Mouse (Mus musculus) forebrain, embryonic 13.5 days (tissue): Measurements from ENCODE around the gene Mrpl54. TPM values are rescaled to one million over a fixed set of nuclear protein-coding genes. Genes with fewer than 3 reads are reported as not detected.

Experiments used
- ATAC-seq: fragments of 200-750 bp; cut with Nextera tagmentation; 2 replicates; pipeline ENCODE4 v1.8.0; 2017
- H3K27ac ChIP-seq: fragments of 300-500 bp; sonication (generic); 2 replicates; pipeline ENCODE4 v1.5.1; 2015; ENCODE audit warnings: inconsistent platforms, mild to moderate bottlenecking, moderate library complexity
- H3K27me3 ChIP-seq: fragments of 300-500 bp; sonication (generic); 2 replicates; pipeline ENCODE4 v1.6.1; 2015; ENCODE audit warnings: mild to moderate bottlenecking, inconsistent platforms
- H3K36me3 ChIP-seq: fragments of 300-500 bp; sonication (generic); 2 replicates; pipeline ENCODE4 v1.6.1; 2015; ENCODE audit warnings: mild to moderate bottlenecking, inconsistent platforms; ENCODE audit not compliant: poor library complexity, severe bottlenecking
- H3K4me1 ChIP-seq: fragments of 300-500 bp; sonication (generic); 2 replicates; pipeline ENCODE4 v1.6.1; 2015; ENCODE audit warnings: inconsistent platforms
- H3K4me2 ChIP-seq: fragments of 300-500 bp; sonication (generic); 2 replicates; pipeline ENCODE4 v1.6.1; 2015; ENCODE audit warnings: inconsistent platforms, mild to moderate bottlenecking, moderate library complexity
- H3K4me3 ChIP-seq: fragments of 300-500 bp; sonication (generic); 2 replicates; pipeline ENCODE4 v1.5.1; 2015; ENCODE audit warnings: mild to moderate bottlenecking, inconsistent platforms
- H3K9ac ChIP-seq: fragments of 300-500 bp; sonication (generic); 2 replicates; pipeline ENCODE4 v1.6.1; 2015; ENCODE audit warnings: mild to moderate bottlenecking, inconsistent platforms
- H3K9me3 ChIP-seq: fragments of 300-500 bp; sonication (generic); replicated peaks from 2 replicates; pipeline ENCODE4 v1.6.1; 2016; ENCODE audit warnings: inconsistent platforms
- WGBS: fragments of 180-500 bp; shearing (Covaris S2); methylation state at CpG from one replicate; pipeline ENCODE4 v1.1.7; 2015; 5-methylcytosine and 5-hydroxymethylcytosine counted together
- polyA plus RNA-seq: library from polyadenylated mRNA; unstranded; fragments of >200 nt; fragmentation: Nextera tagmentation; extraction: Ambion mirVana; gene quantifications from 2 replicates; pipeline ENCODE4 v1.2.1, GENCODE M21; 2015

Mrpl54 gene
- polyA plus RNA-seq, 1 experiment from 2014 or later = 135 TPM

DNA sequence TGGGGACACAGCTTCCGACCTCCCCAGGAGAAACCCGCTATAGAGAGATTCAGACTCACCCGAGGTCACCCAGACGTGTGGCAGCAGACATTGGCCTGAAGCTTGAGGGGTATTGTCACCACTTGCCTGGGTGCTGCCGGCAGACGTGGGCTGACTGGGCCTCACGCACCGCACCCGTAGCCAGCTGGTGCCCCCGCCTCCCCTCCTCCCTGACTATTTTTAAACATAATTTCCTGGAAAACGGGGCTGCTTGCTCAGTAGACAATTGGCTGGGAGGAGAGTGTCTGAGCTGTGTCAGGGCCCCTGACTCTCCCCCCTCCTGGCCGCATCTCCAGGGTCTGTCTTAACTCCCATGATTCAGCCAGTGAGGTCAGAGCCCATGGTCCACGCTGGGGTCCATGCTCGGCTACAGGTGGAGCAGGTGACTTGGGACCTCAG is 36.1 kb upstream of the Mrpl54 start:
- H3K4me3 ChIP-seq = no peak overlapping the region
- no peaks in the 10 kb centered on the region for H3K9me3 ChIP-seq
- peak overlapping the region; percentile 35; the same call in 1 of the 2 replicates for H3K27ac ChIP-seq
- peaks cover 28% of the 10 kb centered on the region for H3K36me3 ChIP-seq
- no peak for ATAC-seq
- H3K4me1 ChIP-seq = peaks cover 16% of the 10 kb centered on the region
- H3K4me2 ChIP-seq = no peak overlapping the region
- H3K9ac ChIP-seq = peak overlapping the region; percentile 26; the same call in 1 of the 2 replicates
- H3K27me3 ChIP-seq = no peaks in the 10 kb centered on the region
- WGBS = 71% methylated on average over 14 of the region's 14 CpGs

DNA sequence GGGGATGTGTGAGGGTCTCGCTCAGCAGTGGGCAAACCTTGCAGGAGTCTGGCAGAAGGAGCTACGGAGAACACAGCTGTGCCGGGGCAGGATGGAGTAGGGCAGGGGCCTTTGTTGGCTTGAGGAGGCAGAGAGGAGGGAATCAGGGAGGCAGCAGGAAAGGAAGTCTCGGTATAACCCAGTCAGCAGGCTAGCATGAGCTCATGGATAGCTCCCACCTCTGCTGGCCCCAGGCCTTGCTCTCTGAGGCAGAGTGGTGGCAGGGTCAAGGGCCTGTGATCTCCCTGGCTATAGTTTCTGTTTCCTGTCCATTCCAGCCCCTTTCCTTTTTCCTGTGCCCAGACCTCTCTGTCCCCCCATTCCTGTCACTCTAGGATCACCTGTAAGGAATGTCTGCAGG is 35.6 kb upstream of the Mrpl54 start:
- no peak for ATAC-seq
- H3K9ac ChIP-seq = peak overlapping the region; percentile 50
- peaks cover 16% of the 10 kb centered on the region for H3K4me1 ChIP-seq
- H3K4me3 ChIP-seq = no peak overlapping the region
- no peaks in the 10 kb centered on the region for H3K27me3 ChIP-seq
- peaks cover 22% of the 10 kb centered on the region for H3K36me3 ChIP-seq
- 78% methylated on average over 4 of the region's 4 CpGs for WGBS
- H3K27ac ChIP-seq = peak overlapping the region; percentile 25; the same call in 1 of the 2 replicates
- no peaks in the 10 kb centered on the region for H3K9me3 ChIP-seq
- no peak overlapping the region for H3K4me2 ChIP-seq

DNA sequence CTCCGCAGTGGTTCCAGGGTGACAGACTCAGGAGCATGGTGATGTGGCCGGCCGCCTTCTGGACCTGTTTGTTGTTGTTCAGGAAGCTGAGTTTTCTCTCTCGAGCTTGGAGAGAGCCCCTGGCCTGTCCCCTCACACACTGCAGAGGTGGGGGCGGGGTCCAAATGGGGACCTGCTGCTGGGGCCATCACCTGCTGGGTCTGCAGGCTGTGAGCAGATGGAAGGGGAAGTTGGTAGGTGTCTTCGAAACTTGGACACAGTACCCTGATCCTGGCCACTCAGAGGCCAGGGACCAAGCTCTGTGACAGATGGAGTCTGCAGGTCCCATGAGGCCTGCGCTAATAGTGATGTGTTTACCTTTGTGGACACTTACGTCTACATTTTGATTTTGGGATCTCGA is 34.6 kb upstream of the Mrpl54 start:
- H3K36me3 ChIP-seq = peaks cover 16% of the 10 kb centered on the region
- WGBS = 89% methylated on average over 9 of the region's 9 CpGs
- no peaks in the 10 kb centered on the region for H3K27me3 ChIP-seq
- no peak for ATAC-seq
- H3K9ac ChIP-seq = no peak overlapping the region
- no peak overlapping the region for H3K4me2 ChIP-seq
- peaks cover 20% of the 10 kb centered on the region for H3K4me1 ChIP-seq
- no peak overlapping the region for H3K4me3 ChIP-seq
- H3K9me3 ChIP-seq = no peaks in the 10 kb centered on the region
- no peak overlapping the region for H3K27ac ChIP-seq

GRCm38 (mm10) chr10:81300352-81300907 is 33.7 kb upstream of the Mrpl54 start:
- Histone ChIP-seq H3K27me3 (no peaks in the 10 kb centered on the region), H3K4me1 (peaks cover 25% of the 10 kb centered on the region), H3K4me3 (no peak overlapping the region), H3K4me2 (no peak overlapping the region), H3K36me3 (peaks cover 10% of the 10 kb centered on the region), H3K9ac (no peak overlapping the region), H3K9me3 (no peaks in the 10 kb centered on the region), H3K27ac (no peak overlapping the region)
- no peak for ATAC-seq
- 87% methylated on average over 9 of the region's 9 CpGs for WGBS

GRCm38 (mm10) chr10:81299585-81300351 is 33.0 kb upstream of the Mrpl54 start:
- ATAC-seq = no peak
- no peak overlapping the region for H3K4me3 ChIP-seq
- no peak overlapping the region for H3K4me2 ChIP-seq
- peaks cover 31% of the 10 kb centered on the region for H3K4me1 ChIP-seq
- H3K27ac ChIP-seq = no peak overlapping the region
- H3K9ac ChIP-seq = no peak overlapping the region
- no peaks in the 10 kb centered on the region for H3K27me3 ChIP-seq
- WGBS = 92% methylated on average over 14 of the region's 14 CpGs
- no peaks in the 10 kb centered on the region for H3K9me3 ChIP-seq
- H3K36me3 ChIP-seq = peaks cover 14% of the 10 kb centered on the region

GRCm38 (mm10) chr10:81298369-81299100 is 31.8 kb upstream of the Mrpl54 start:
- no peak overlapping the region for H3K27ac ChIP-seq
- H3K9ac ChIP-seq = no peak overlapping the region
- no peak overlapping the region for H3K4me3 ChIP-seq
- no peaks in the 10 kb centered on the region for H3K9me3 ChIP-seq
- peaks cover 14% of the 10 kb centered on the region for H3K36me3 ChIP-seq
- H3K27me3 ChIP-seq = no peaks in the 10 kb centered on the region
- WGBS = 96% methylated on average over 17 of the region's 17 CpGs
- H3K4me2 ChIP-seq = no peak overlapping the region
- ATAC-seq = no peak
- peaks cover 44% of the 10 kb centered on the region for H3K4me1 ChIP-seq

DNA sequence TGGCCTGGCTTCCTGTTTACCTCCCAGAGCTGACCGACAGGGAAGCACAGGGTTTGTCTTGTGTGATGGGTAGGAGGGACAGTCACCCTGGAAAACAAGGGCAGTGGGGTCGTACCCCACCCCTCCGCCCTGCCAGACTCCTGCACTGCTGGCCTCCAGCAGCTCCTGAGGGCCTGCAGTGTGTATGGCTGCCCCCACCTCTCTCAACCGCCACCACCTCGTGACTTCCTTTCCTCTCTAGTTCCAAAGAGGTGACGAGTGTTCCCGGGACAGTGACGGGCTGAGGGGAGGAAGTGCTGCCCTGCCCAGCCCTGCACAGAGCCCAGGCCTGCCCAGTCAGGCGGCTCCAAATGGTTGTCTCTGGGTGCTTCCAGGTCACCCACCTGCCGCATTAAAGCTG is 31.1 kb upstream of the Mrpl54 start:
- no peaks in the 10 kb centered on the region for H3K9me3 ChIP-seq
- no peak overlapping the region for H3K4me3 ChIP-seq
- no peak overlapping the region for H3K4me2 ChIP-seq
- no peaks in the 10 kb centered on the region for H3K27me3 ChIP-seq
- no peak overlapping the region for H3K27ac ChIP-seq
- no peak overlapping the region for H3K9ac ChIP-seq
- H3K36me3 ChIP-seq = peaks cover 14% of the 10 kb centered on the region
- peaks cover 39% of the 10 kb centered on the region for H3K4me1 ChIP-seq
- 80% methylated on average over 10 of the region's 10 CpGs for WGBS
- no peak for ATAC-seq

- 83% methylated on average over 6 of the region's 6 CpGs for WGBS
- H3K9me3 ChIP-seq = no peaks in the 10 kb centered on the region
- H3K9ac ChIP-seq = no peak overlapping the region
- no peak for ATAC-seq
- H3K4me2 ChIP-seq = no peak overlapping the region
- no peak overlapping the region for H3K4me3 ChIP-seq
- no peaks in the 10 kb centered on the region for H3K27me3 ChIP-seq
- H3K4me1 ChIP-seq = peaks cover 33% of the 10 kb centered on the region
- H3K36me3 ChIP-seq = peaks cover 14% of the 10 kb centered on the region
- no peak overlapping the region for H3K27ac ChIP-seq
Observed at GRCm38 (mm10) chr10:81297246-81297645, 30.5 kb upstream of the Mrpl54 start.

DNA sequence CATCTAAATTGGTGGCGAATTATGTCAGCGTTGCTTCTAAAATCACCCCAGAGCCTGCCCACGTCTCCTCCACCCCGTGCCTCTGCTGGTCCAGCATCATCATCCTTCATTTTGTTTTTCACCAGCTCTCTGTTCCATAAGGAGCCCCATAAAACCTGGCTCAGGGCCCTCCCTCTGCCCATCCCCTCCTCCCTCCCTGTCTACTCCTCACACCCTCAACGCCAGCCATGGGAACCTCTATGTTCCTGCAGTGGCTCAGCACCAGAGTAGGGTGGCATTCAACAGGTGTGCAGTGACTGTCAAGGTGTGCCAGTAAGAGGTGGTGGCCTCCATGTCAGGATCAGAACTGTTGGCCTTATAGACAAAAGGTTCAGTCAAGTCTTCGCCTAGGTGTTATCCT is 28.5 kb upstream of the Mrpl54 start:
- peak overlapping the region; percentile 92; the same call in 1 of the 2 replicates for H3K4me2 ChIP-seq
- peaks cover 13% of the 10 kb centered on the region for H3K27me3 ChIP-seq
- H3K4me3 ChIP-seq = no peak overlapping the region
- no peaks in the 10 kb centered on the region for H3K9me3 ChIP-seq
- 96% methylated on average over 6 of the region's 6 CpGs for WGBS
- peaks cover 42% of the 10 kb centered on the region for H3K4me1 ChIP-seq
- ATAC-seq = no peak
- H3K36me3 ChIP-seq = peaks cover 14% of the 10 kb centered on the region
- H3K9ac ChIP-seq = no peak overlapping the region
- no peak overlapping the region; the same call in 1 of the 2 replicates for H3K27ac ChIP-seq

GRCm38 (mm10) chr10:81294442-81294841 is 27.7 kb upstream of the Mrpl54 start:
- Histone ChIP-seq H3K27me3 (peaks cover 18% of the 10 kb centered on the region), H3K9ac (peak overlapping the region; percentile 92), H3K36me3 (peaks cover 14% of the 10 kb centered on the region), H3K4me2 (peak overlapping the region; percentile 92), H3K27ac (no peak overlapping the region), H3K9me3 (no peaks in the 10 kb centered on the region), H3K4me1 (peaks cover 47% of the 10 kb centered on the region), H3K4me3 (peak overlapping the region; percentile 89)
- WGBS = 68% methylated on average over 8 of the region's 8 CpGs
- no peak for ATAC-seq

DNA sequence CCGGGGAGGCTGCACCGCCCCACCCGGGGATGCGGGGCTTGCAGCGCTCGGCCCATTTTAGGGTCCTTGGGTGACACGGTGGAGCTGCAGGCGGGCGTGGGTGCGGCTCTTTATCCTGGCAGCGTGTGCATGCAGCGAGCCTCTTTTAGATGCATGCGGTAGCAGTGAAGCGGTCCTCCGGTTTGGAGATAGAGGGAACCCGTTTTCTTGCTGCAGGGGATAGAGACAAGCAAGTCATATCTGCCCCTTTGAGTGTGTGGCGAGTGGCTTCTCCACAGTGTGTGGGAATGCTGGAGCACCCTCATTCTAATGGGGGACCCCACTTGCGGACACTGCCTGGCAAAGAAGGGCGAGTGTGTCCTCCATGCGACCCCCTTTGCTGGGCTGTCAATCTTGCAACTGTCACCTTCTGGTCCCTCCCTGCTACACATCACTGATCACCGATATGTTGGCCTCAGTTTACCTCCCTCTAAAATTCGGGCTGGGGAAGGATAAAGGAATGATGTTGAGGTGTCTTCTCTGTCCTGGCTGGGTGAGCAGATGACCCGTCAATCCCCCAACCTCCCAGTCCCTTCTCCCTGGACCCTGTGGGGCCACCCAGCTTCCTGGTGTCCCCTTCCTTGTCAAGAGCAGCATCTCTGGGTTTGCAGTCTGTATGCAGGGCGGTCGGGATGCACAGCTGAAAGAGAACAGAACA is 26.7 kb upstream of the Mrpl54 start:
- WGBS = 3% methylated on average over 25 of the region's 25 CpGs
- peak overlapping the region; percentile 92 for H3K9ac ChIP-seq
- no peak; the same call in 1 of the 2 replicates for ATAC-seq
- H3K9me3 ChIP-seq = no peaks in the 10 kb centered on the region
- peaks cover 14% of the 10 kb centered on the region for H3K36me3 ChIP-seq
- H3K27me3 ChIP-seq = peaks cover 18% of the 10 kb centered on the region
- peak overlapping the region; percentile 89 for H3K4me3 ChIP-seq
- H3K4me2 ChIP-seq = peak overlapping the region; percentile 92
- H3K4me1 ChIP-seq = peaks cover 49% of the 10 kb centered on the region
- H3K27ac ChIP-seq = peak overlapping the region; percentile 93
